Mouse (Mus musculus): ENCODE measurements around the gene Calcrl.
"Not testable (repeated sequence)": the region's sequence is repeated elsewhere in the genome, so short reads cannot be mapped to it uniquely, and the experiment has no call there.

Gene Calcrl

GRCm38 (mm10) chr2:84388537-84388936 lies 36.7 kb downstream of the Calcrl start:
- not testable (repeated sequence) for DNase-seq (ENCODE audit: low spot score)

- DNase-seq (ENCODE audit: low spot score): no peak
Measured at GRCm38 (mm10) chr2:84388023-84388416, 37.2 kb downstream of the Calcrl start.

GRCm38 (mm10) chr2:84387394-84388022 lies 37.7 kb downstream of the Calcrl start:
- DNase-seq (ENCODE audit: low spot score): no peak

GRCm38 (mm10) chr2:84386563-84387393 lies 38.4 kb downstream of the Calcrl start:
- no peak for DNase-seq (ENCODE audit: low spot score)

- DNase-seq (ENCODE audit: low spot score): no peak
Measured at GRCm38 (mm10) chr2:84384911-84385693, 40.1 kb downstream of the Calcrl start.

GRCm38 (mm10) chr2:84383828-84384227 lies 41.4 kb downstream of the Calcrl start:
- DNase-seq (ENCODE audit: low spot score): no peak

GRCm38 (mm10) chr2:84382556-84382955 lies 42.7 kb downstream of the Calcrl start:
- no peak for DNase-seq (ENCODE audit: low spot score)

GRCm38 (mm10) chr2:84381997-84382396 lies 43.2 kb downstream of the Calcrl start:
- no peak for DNase-seq (ENCODE audit: low spot score)

GRCm38 (mm10) chr2:84380816-84381215 lies 44.4 kb downstream of the Calcrl start:
- peak; percentile 22 for DNase-seq (ENCODE audit: low spot score)

GRCm38 (mm10) chr2:84378678-84379077 lies 46.5 kb downstream of the Calcrl start:
- no peak for DNase-seq (ENCODE audit: low spot score)

- no peak for DNase-seq (ENCODE audit: low spot score)
Measured at GRCm38 (mm10) chr2:84369256-84369655, 56.0 kb downstream of the Calcrl start.

- DNase-seq (ENCODE audit: low spot score): no peak
Measured at GRCm38 (mm10) chr2:84366742-84367141, 58.5 kb downstream of the Calcrl start.

GRCm38 (mm10) chr2:84365266-84365665 lies 59.9 kb downstream of the Calcrl start:
- no peak for DNase-seq (ENCODE audit: low spot score)

- no peak for DNase-seq (ENCODE audit: low spot score)
Measured at GRCm38 (mm10) chr2:84362779-84363719, 62.2 kb downstream of the Calcrl start.

GRCm38 (mm10) chr2:84358690-84359343 lies 66.4 kb downstream of the Calcrl start:
- no peak for DNase-seq (ENCODE audit: low spot score)

- no peak for DNase-seq (ENCODE audit: low spot score)
Measured at GRCm38 (mm10) chr2:84355281-84355680, 69.9 kb downstream of the Calcrl start.

GRCm38 (mm10) chr2:84347376-84347775 lies 77.8 kb downstream of the Calcrl start:
- DNase-seq (ENCODE audit: low spot score): no peak

GRCm38 (mm10) chr2:84343756-84344155 lies 81.5 kb downstream of the Calcrl start:
- DNase-seq (ENCODE audit: low spot score): no peak

- DNase-seq (ENCODE audit: low spot score): no peak
Measured at GRCm38 (mm10) chr2:84337774-84338450, 87.3 kb downstream of the Calcrl start.

GRCm38 (mm10) chr2:84336331-84336730 lies 88.9 kb downstream of the Calcrl start:
- no peak for DNase-seq (ENCODE audit: low spot score)
